Mouse (Mus musculus): Measurements from ENCODE around the gene Gen1. TPM values are rescaled to one million over a fixed set of nuclear protein-coding genes. Genes with fewer than 3 reads are reported as not detected.

Gen1 gene
- total and polyA plus RNA-seq, 2 experiments from 2014 or later, result 0.51 to 0.99 TPM

DNA sequence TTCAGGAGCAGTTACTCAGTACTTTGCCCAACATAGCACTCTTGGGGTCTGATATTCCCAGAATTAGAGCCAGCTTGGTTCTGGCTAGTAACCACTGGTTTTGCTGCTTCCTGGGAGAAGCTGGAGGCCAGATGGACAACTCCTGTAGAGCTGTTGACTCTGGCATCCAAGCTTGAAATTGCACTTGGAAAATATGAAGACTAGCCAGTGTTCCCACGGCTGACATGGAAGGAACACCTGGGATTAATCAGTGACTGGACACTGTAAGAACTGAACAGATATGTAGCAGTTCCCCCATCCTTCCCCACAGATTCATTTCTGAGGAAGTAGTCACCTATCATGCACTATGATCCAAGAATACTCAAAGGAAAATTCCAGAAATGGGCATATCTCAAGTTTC, 52.7 kb downstream of the Gen1 start:
- no peaks in the 10 kb centered on the region for H3K9me3 ChIP-seq (ENCODE audit: low read length)
- H3K27me3 ChIP-seq (ENCODE audit: insufficient read depth, low read length), result no peaks in the 10 kb centered on the region
- H3K27ac ChIP-seq (ENCODE audit: low read depth, low read length), result no peak overlapping the region
- H3K4me3 ChIP-seq (ENCODE audit: low read depth, low read length), result no peak overlapping the region
- no peak overlapping the region for H3K9ac ChIP-seq (replicated peaks; ENCODE audit: low read length, poor library complexity, severe bottlenecking)
- H3K36me3 ChIP-seq (ENCODE audit: insufficient read depth, low read length), result no peaks in the 10 kb centered on the region
- DNase-seq (ENCODE audit: low spot score) (no peak), ATAC-seq (ENCODE audit: low FRiP score) (no peak)
- no peaks in the 10 kb centered on the region for H3K4me1 ChIP-seq (ENCODE audit: insufficient read depth, low read length)
- no peak for TF ChIP-seq CTCF (IDR thresholded peaks at IDR 0.05)
- H3K4me2 ChIP-seq (ENCODE audit: low read depth, low read length, poor library complexity, severe bottlenecking), result no peak overlapping the region
- 86% methylated on average over 1 of the region's 1 CpGs for WGBS

DNA sequence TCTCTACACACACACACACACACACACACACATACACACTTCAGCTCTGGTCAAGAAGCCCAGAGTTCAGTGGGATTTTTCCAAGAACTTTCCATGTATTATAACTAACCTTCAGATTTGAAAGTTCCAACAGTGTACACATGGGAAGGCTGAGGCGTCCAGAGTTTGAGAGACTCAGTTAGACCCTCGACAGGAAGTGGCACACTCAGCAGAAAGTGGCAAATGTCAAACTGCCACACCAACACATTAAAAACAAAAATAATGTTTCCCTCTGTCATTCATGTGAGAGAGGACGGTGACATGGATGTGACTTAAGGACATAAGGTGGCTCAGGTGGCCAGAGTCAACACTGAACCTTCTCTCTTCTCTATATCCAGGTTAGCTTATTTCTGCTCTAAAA, 55.2 kb downstream of the Gen1 start:
- Histone ChIP-seq H3K36me3 (ENCODE audit: insufficient read depth, low read length) (no peaks in the 10 kb centered on the region), H3K9me3 (ENCODE audit: low read length) (no peaks in the 10 kb centered on the region), H3K4me2 (ENCODE audit: low read depth, low read length, poor library complexity, severe bottlenecking) (no peak overlapping the region), H3K27ac (ENCODE audit: low read depth, low read length) (no peak overlapping the region), H3K4me3 (ENCODE audit: low read depth, low read length) (no peak overlapping the region), H3K27me3 (ENCODE audit: insufficient read depth, low read length) (no peaks in the 10 kb centered on the region), H3K9ac (replicated peaks; ENCODE audit: low read length, poor library complexity, severe bottlenecking) (no peak overlapping the region), H3K4me1 (ENCODE audit: insufficient read depth, low read length) (no peaks in the 10 kb centered on the region)
- TF ChIP-seq CTCF (IDR thresholded peaks at IDR 0.05), result no peak
- ATAC-seq (ENCODE audit: low FRiP score) (no peak), DNase-seq (ENCODE audit: low spot score) (no peak)
- 88% methylated on average over 3 of the region's 3 CpGs for WGBS

DNA sequence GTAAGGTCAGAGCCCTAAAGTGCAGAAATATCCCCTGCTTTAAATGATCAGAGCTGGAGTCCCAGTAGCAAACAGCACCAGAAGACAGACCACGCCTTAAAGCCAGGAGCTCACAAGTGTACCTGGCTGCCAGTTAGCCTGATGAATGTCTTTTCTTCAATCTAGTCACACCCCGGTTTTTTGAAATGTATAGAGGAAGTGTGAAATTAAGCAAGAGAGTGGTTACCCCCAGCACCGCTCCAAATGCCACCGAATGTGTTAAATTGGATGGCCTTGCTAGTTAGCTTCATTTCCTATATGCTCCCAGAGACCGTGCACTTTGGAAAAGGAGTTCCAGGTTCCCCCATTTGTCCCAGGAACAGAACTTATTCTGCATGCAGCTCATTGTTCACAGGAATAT, 56.0 kb downstream of the Gen1 start:
- H3K9ac ChIP-seq (replicated peaks; ENCODE audit: low read length, poor library complexity, severe bottlenecking), result no peak overlapping the region
- H3K4me2 ChIP-seq (ENCODE audit: low read depth, low read length, poor library complexity, severe bottlenecking), result no peak overlapping the region
- ATAC-seq (ENCODE audit: low FRiP score) (no peak), DNase-seq (ENCODE audit: low spot score) (no peak)
- H3K4me3 ChIP-seq (ENCODE audit: low read depth, low read length), result no peak overlapping the region
- H3K4me1 ChIP-seq (ENCODE audit: insufficient read depth, low read length), result no peaks in the 10 kb centered on the region
- no peak overlapping the region for H3K27ac ChIP-seq (ENCODE audit: low read depth, low read length)
- H3K36me3 ChIP-seq (ENCODE audit: insufficient read depth, low read length), result no peaks in the 10 kb centered on the region
- no peaks in the 10 kb centered on the region for H3K9me3 ChIP-seq (ENCODE audit: low read length)
- no peaks in the 10 kb centered on the region for H3K27me3 ChIP-seq (ENCODE audit: insufficient read depth, low read length)
- WGBS, result 80% methylated on average over 5 of the region's 5 CpGs
- no peak for TF ChIP-seq CTCF (IDR thresholded peaks at IDR 0.05)

DNA sequence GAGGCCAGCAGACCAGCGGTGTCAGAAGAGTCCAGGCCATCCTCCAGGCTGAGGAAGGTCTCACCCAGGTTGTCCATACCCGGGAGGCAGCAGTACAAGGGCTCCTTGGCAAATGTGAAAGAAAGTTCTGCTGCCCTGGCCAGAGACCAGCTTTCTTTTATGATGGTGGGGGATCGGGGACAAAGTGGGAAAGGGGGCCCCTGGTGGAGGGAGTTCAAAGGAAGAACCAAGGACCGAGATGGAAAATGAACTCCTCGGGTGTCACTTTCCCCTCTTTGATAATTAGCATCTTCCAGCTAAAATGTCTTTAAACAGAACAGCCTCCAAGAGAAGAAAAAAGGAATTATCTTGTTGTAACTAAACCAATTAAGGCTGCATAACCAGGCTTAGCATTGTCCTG, 56.7 kb downstream of the Gen1 start, which contains the start of gene Msgn1:
Msgn1 (minus strand) TSS at position 101 of the 400 bp plus-strand sequence.
- Histone ChIP-seq H3K9me3 (ENCODE audit: low read length) (no peaks in the 10 kb centered on the region), H3K4me2 (ENCODE audit: low read depth, low read length, poor library complexity, severe bottlenecking) (no peak within 1 kb of the TSS), H3K4me3 (ENCODE audit: low read depth, low read length) (no peak within 1 kb of the TSS), H3K4me1 (ENCODE audit: insufficient read depth, low read length) (no peaks in the 10 kb centered on the region), H3K27ac (ENCODE audit: low read depth, low read length) (no peak within 1 kb of the TSS), H3K36me3 (ENCODE audit: insufficient read depth, low read length) (no peaks in the 10 kb centered on the region), H3K9ac (replicated peaks; ENCODE audit: low read length, poor library complexity, severe bottlenecking) (no peak within 1 kb of the TSS), H3K27me3 (ENCODE audit: insufficient read depth, low read length) (no peaks in the 10 kb centered on the region)
- 35% methylated on average over 5 of the region's 5 CpGs for WGBS
- DNase-seq (ENCODE audit: low spot score) (no peak), ATAC-seq (ENCODE audit: low FRiP score) (no peak)
- no peak for TF ChIP-seq CTCF (IDR thresholded peaks at IDR 0.05)

DNA sequence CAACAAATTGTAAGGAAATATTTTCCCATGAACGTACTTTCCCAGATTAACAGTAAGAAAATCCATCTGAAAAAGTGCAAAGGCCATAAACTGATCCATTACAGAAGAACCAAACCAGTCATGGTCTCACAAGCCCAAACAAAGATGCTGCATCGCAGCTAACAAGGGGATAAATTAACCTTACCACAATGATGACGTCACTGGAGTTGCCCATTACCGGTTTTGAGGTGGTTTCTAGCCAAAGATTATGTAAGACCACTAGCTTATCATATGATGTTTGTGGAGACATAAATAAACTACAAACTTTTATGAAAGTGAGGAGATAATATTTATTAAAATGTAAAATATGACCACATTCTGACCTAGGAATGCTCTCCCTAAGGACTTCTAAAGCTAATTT, 59.3 kb downstream of the Gen1 start:
- no peak overlapping the region for H3K4me3 ChIP-seq (ENCODE audit: low read depth, low read length)
- 76% methylated on average over 4 of the region's 4 CpGs for WGBS
- no peak for DNase-seq (ENCODE audit: low spot score)

DNA sequence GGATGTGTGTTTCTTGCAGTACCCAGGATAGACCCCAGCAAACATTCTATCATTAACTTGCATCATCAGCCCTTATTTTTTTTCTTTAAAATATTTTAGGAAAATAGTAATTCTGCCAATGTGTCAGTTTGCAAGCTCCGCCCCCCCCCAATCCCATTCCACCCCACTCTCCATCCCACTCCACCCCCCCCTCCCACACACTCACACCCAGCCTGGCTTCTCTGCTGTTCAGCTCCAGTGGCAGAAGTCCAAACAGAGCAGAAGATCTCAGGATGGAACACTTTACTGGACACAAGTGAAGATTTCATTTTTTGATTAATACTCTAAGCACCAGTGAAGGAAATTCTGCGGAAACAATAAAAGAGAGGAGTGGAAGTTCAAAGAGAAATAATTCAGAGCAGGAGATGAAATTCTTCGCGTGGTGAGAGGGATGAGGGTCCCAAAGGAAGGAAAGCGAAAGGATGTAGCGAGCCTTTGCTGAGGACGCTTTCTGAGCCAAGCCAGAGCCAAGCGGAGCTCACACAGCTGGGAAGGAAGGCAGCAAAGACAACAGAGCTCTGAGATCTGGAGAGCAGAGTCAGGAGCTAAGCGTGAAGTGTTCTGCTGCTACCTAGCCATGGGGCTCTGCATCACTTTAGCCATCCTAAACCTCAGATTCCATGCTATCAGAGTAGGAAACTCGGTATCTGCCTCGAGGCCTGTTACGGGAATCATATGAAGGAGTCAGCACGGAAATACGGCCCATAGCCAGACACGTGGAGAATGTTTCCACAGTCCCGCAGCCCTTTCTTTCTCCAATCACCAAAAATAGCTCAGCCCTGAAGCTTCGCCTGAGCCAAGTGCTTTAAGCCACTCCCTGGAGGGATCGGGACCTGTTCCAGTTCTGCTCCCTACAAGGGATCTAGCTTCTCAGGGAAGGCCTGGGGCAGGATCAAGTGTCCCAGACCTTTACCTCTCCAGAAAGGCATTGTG, 61.6 kb downstream of the Gen1 start:
- ATAC-seq (ENCODE audit: low FRiP score), result no peak
- H3K27ac ChIP-seq (ENCODE audit: low read depth, low read length), result no peak overlapping the region
- TF ChIP-seq CTCF (IDR thresholded peaks at IDR 0.05), result no peak
- 67% methylated on average over 18 of the region's 18 CpGs for WGBS
- H3K4me3 ChIP-seq (ENCODE audit: low read depth, low read length), result no peak overlapping the region
- no peaks in the 10 kb centered on the region for H3K4me1 ChIP-seq (ENCODE audit: insufficient read depth, low read length)
- no peak for DNase-seq (ENCODE audit: low spot score)
- no peak overlapping the region for H3K4me2 ChIP-seq (ENCODE audit: low read depth, low read length, poor library complexity, severe bottlenecking)
- no peaks in the 10 kb centered on the region for H3K9me3 ChIP-seq (ENCODE audit: low read length)
- H3K9ac ChIP-seq (replicated peaks; ENCODE audit: low read length, poor library complexity, severe bottlenecking), result no peak overlapping the region
- no peaks in the 10 kb centered on the region for H3K36me3 ChIP-seq (ENCODE audit: insufficient read depth, low read length)
- no peaks in the 10 kb centered on the region for H3K27me3 ChIP-seq (ENCODE audit: insufficient read depth, low read length)

More for the DNA sequence above, 59.3 kb downstream of the Gen1 start:
- no peaks in the 10 kb centered on the region for H3K36me3 ChIP-seq (ENCODE audit: insufficient read depth, low read length)
- H3K9me3 ChIP-seq (ENCODE audit: low read length), result no peaks in the 10 kb centered on the region
- H3K4me1 ChIP-seq (ENCODE audit: insufficient read depth, low read length), result no peaks in the 10 kb centered on the region
- H3K27me3 ChIP-seq (ENCODE audit: insufficient read depth, low read length), result no peaks in the 10 kb centered on the region
- no peak for TF ChIP-seq CTCF (IDR thresholded peaks at IDR 0.05)
- no peak for ATAC-seq (ENCODE audit: low FRiP score)
- no peak overlapping the region for H3K4me2 ChIP-seq (ENCODE audit: low read depth, low read length, poor library complexity, severe bottlenecking)
- no peak overlapping the region for H3K27ac ChIP-seq (ENCODE audit: low read depth, low read length)
- no peak overlapping the region for H3K9ac ChIP-seq (replicated peaks; ENCODE audit: low read length, poor library complexity, severe bottlenecking)

All from midbrain, postnatal 0 days (tissue).